8 mouse cellular contexts compared by ENCODE assay signal in genomic region chr13:90886568-90886983, GRCm38 (mm10). TPM values are rescaled to one million over a fixed set of nuclear protein-coding genes. Genes with fewer than 3 reads are reported as not detected.
DNase-seq lines count a peak whose midpoint lies in the region; ATAC-seq lines count a peak whose summit lies in the region.

No protein-coding gene starts in this region.

- no peak overlapping the region for H3K27ac ChIP-seq in hindbrain, embryonic 14.5 days

- DNase-seq in WW6 (ENCODE audit: low read depth, low spot score), result peak; percentile 43
- DNase-seq in cerebellum, postnatal 25 days, result peak; percentile 66 to 78
- peak; percentile 59 to 78 for DNase-seq in frontal cortex, postnatal 14 days (ENCODE audit: low spot score in 2 of 2)
- peak; percentile 92 for DNase-seq in hindbrain, embryonic 14.5 days (ENCODE audit: low spot score)
- peak; percentile 47 to 82 for DNase-seq in layer of hippocampus, postnatal 25 days (ENCODE audit: extremely low spot score in 1 of 2, low spot score in 1 of 2)
- peak; percentile 80 for DNase-seq in lung, postnatal 36 days
- DNase-seq in retina, postnatal 7 days (ENCODE audit: low read depth, low spot score), result peak; percentile 62
- DNase-seq in urinary bladder, postnatal 25 days (ENCODE audit: low spot score), result peak; percentile 68

- no peaks in the 10 kb centered on the region for H3K9me3 ChIP-seq in hindbrain, embryonic 14.5 days (ENCODE audit: control insufficient read depth, low read length)

- H3K9ac ChIP-seq in hindbrain, embryonic 14.5 days, result no peak overlapping the region

- peak overlapping the region; percentile 30 for H3K4me3 ChIP-seq in hindbrain, embryonic 14.5 days (replicated peaks; ENCODE audit: low read length)

- under 1% methylated on average over 18 of the region's 18 CpGs for WGBS in hindbrain, embryonic 14.5 days

- H3K4me1 ChIP-seq in hindbrain, embryonic 14.5 days (replicated peaks; ENCODE audit: control insufficient read depth, insufficient read depth, low read length), result no peaks in the 10 kb centered on the region

- H3K27me3 ChIP-seq in hindbrain, embryonic 14.5 days (ENCODE audit: control insufficient read depth, insufficient read depth, low read length), result no peaks in the 10 kb centered on the region

- peak overlapping the region; percentile 63 for H3K4me2 ChIP-seq in hindbrain, embryonic 14.5 days (replicated peaks)

- ATAC-seq in hindbrain, embryonic 14.5 days (ENCODE audit: low FRiP score), result peak; percentile 82

- no peaks in the 10 kb centered on the region for H3K36me3 ChIP-seq in hindbrain, embryonic 14.5 days (replicated peaks; ENCODE audit: control insufficient read depth, insufficient read depth)

RNA-seq across cellular contexts. Expression of gene Atp6ap1l, which starts 18.6 kb away (rescaled TPM):
- polyA plus RNA-seq in hindbrain, embryonic 14.5 days (2014; fragmentation: Nextera tagmentation; extraction: Ambion mirVana), result 0.76 and 0.98 TPM in 2 replicates
- total RNA-seq in layer of hippocampus, postnatal 25 days (2021), result 1 to 10 TPM; 2.0 to 2.7 TPM

RNA-seq across cellular contexts. Expression of gene Rps23, which starts 36.2 kb away (rescaled TPM):
- polyA plus RNA-seq in hindbrain, embryonic 14.5 days (2014; fragmentation: Nextera tagmentation; extraction: Ambion mirVana), result 132 and 156 TPM in 2 replicates
- total RNA-seq in layer of hippocampus, postnatal 25 days (2021), result 100 to 1,000 TPM; 207 to 248 TPM
